Mouse (Mus musculus): ENCODE measurements around the gene Hdac7.

Gene Hdac7

GRCm38 (mm10) chr15:97831987-97832640 is 12.2 kb downstream of the Hdac7 start:
- DNase-seq (ENCODE audit: low read depth, low spot score) = no peak

GRCm38 (mm10) chr15:97831242-97831986 is 12.9 kb downstream of the Hdac7 start:
- DNase-seq (ENCODE audit: low read depth, low spot score) = no peak

- no peak for DNase-seq (ENCODE audit: low read depth, low spot score)
These were observed 13.5 kb downstream of the Hdac7 start for GRCm38 (mm10) chr15:97830788-97831241.

GRCm38 (mm10) chr15:97830253-97830787 is 14.0 kb downstream of the Hdac7 start:
- no peak for DNase-seq (ENCODE audit: low read depth, low spot score)

- no peak for DNase-seq (ENCODE audit: low read depth, low spot score)
These were observed 14.9 kb downstream of the Hdac7 start for GRCm38 (mm10) chr15:97829432-97829831.

GRCm38 (mm10) chr15:97828901-97829338 is 15.4 kb downstream of the Hdac7 start:
- no peak for DNase-seq (ENCODE audit: low read depth, low spot score)

GRCm38 (mm10) chr15:97828221-97828842 is 16.0 kb downstream of the Hdac7 start:
- no peak for DNase-seq (ENCODE audit: low read depth, low spot score)

GRCm38 (mm10) chr15:97827401-97827800 is 16.9 kb downstream of the Hdac7 start:
- DNase-seq (ENCODE audit: low read depth, low spot score) = no peak

GRCm38 (mm10) chr15:97826588-97827261 is 17.6 kb downstream of the Hdac7 start:
- DNase-seq (ENCODE audit: low read depth, low spot score) = no peak

- DNase-seq (ENCODE audit: low read depth, low spot score) = no peak
These were observed 18.2 kb downstream of the Hdac7 start for GRCm38 (mm10) chr15:97825941-97826587.

GRCm38 (mm10) chr15:97825071-97825940 is 19.0 kb downstream of the Hdac7 start:
- DNase-seq (ENCODE audit: low read depth, low spot score) = no peak

GRCm38 (mm10) chr15:97824042-97824441 is 20.3 kb downstream of the Hdac7 start:
- no peak for DNase-seq (ENCODE audit: low read depth, low spot score)

GRCm38 (mm10) chr15:97823479-97823878 is 20.8 kb downstream of the Hdac7 start:
- DNase-seq (ENCODE audit: low read depth, low spot score) = no peak

- DNase-seq (ENCODE audit: low read depth, low spot score) = no peak
These were observed 21.6 kb downstream of the Hdac7 start for GRCm38 (mm10) chr15:97822545-97823228.

- no peak for DNase-seq (ENCODE audit: low read depth, low spot score)
These were observed 22.3 kb downstream of the Hdac7 start for GRCm38 (mm10) chr15:97821983-97822363.

- DNase-seq (ENCODE audit: low read depth, low spot score) = no peak
These were observed 22.9 kb downstream of the Hdac7 start for GRCm38 (mm10) chr15:97821321-97821982.

- DNase-seq (ENCODE audit: low read depth, low spot score) = no peak
These were observed 24.4 kb downstream of the Hdac7 start for GRCm38 (mm10) chr15:97819937-97820336.

- no peak for DNase-seq (ENCODE audit: low read depth, low spot score)
These were observed 27.9 kb downstream of the Hdac7 start for GRCm38 (mm10) chr15:97816199-97816994.

All from WW6 (cell line).